Mouse (Mus musculus): ENCODE results near the gene Pak7.

DNA sequence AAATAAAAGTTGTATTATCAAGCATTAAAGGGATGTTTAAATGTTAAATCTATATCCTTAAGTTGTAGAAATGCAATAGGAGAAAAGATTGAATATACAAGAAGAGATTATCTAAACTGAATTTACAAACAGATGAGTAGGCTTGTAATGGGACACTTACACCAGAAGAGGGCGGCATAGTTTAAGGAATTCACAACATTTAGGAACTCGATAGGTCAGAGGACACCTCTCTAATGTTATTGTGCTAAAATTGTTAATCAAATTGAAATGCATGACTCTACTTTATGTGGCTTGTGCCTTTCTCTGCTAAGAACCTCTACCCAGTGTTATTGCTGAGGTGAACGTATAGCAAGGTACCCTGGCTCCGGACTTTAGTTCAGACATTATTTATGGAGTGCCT lies 238.2 kb downstream of the Pak7 start:
- peak; percentile 47 for TF ChIP-seq CTCF (conservative IDR thresholded peaks at IDR 0.05; ENCODE audit: low read length)
- no peak for TF ChIP-seq POU5F1 (IDR thresholded peaks at IDR 0.05; ENCODE audit: borderline replicate concordance, low read length)

All from E14TG2a.4 (cell line).